Mouse (Mus musculus) left cerebral cortex, postnatal 10 days (tissue): Measurements from ENCODE around the gene Vmn1r159. TPM values are rescaled to one million over a fixed set of nuclear protein-coding genes. Genes with fewer than 3 reads are reported as not detected.
"Not testable (repeated sequence)": the region's sequence is repeated elsewhere in the genome, so short reads cannot be mapped to it uniquely, and the experiment has no call there.

Experiments
- DNase-seq, 2 experiments: peaks; one replicate each; pipeline ENCODE4 v3.0.0; 2021 to 2022; ENCODE audit warnings: low spot score in 2 of 2, mixed read lengths in 1 of 2; ENCODE audit errors: extremely low spot score in 1 of 2
- intact Hi-C: fragments of 180-260 bp; cut with DNase I; formaldehyde crosslinking; loops from one replicate; pipeline ENCODE4 v1.15.1; 2025
- total RNA-seq, 2 experiments: library from RNA; stranded (reverse); gene quantifications; 2 replicates each; pipeline ENCODE4 v1.2.3; 2021

Vmn1r159 gene
- total RNA-seq: not detected

GRCm38 (mm10) chr7:22843505-22843904 lies at the start of gene Vmn1r159:
Gene Vmn1r159 (minus strand): TSS chr7:22843605.
- DNase-seq, intact Hi-C loops: not testable (repeated sequence)

GRCm38 (mm10) chr7:22870924-22871323 lies 27.5 kb upstream of the Vmn1r159 start, which contains the start of gene Vmn1r160:
Gene Vmn1r160 (plus strand): TSS chr7:22871224.
- intact Hi-C loops, DNase-seq: not testable (repeated sequence)

Other genes starting within 250 kb of the Vmn1r159 start
- gene Vmn1r155, start 185.6 kb downstream of the Vmn1r159 start, total RNA-seq: not detected
- not detected for gene Gm8693, start 151.3 kb downstream of the Vmn1r159 start, total RNA-seq
- not detected for gene Gm4567, start 123.9 kb downstream of the Vmn1r159 start, total RNA-seq
- not detected for gene Vmn1r157, start 81.9 kb downstream of the Vmn1r159 start, total RNA-seq
- not detected for gene Vmn1r158, start 52.8 kb downstream of the Vmn1r159 start, total RNA-seq
- gene Vmn1r160, start 27.6 kb upstream of the Vmn1r159 start, total RNA-seq: not detected
- not detected for gene Gm4214, start 141.1 kb upstream of the Vmn1r159 start, total RNA-seq
- not detected for gene Gm4216, start 176.3 kb upstream of the Vmn1r159 start, total RNA-seq
- not detected for gene Vmn1r163, start 211.9 kb upstream of the Vmn1r159 start, total RNA-seq
- gene Gm8720, start 223.9 kb upstream of the Vmn1r159 start, total RNA-seq: not detected